Mouse (Mus musculus): ENCODE measurements at regions not wholly inside any gene's neighbourhood (a gene's known extent, or its start where the extent isn't known, plus 50 kb on each side); places are given as distances from the start of the nearest gene placed in this dataset.

DNA sequence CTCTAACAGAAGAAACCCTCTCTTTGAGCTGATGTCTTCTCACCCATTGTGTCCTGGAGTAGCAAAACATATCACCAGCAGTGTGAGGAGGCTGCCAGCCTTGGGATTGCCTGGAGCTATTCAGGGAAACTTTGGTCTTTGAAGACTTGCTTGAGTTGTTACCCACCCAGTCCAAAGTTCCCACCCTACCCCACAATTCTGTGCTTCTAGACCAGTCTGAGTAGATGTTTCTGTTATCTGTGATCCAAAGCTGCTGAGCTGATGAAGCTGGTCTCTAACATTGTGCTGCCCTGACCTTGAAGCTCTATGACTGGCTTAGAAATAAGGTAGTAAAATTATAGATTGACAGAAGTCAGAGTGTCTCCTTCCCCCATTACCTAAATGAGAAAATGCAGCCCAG is 443.8 kb upstream of the Kdm8 start:
- DNase-seq (ENCODE audit: low spot score in 2 of 2) = no peak

DNA sequence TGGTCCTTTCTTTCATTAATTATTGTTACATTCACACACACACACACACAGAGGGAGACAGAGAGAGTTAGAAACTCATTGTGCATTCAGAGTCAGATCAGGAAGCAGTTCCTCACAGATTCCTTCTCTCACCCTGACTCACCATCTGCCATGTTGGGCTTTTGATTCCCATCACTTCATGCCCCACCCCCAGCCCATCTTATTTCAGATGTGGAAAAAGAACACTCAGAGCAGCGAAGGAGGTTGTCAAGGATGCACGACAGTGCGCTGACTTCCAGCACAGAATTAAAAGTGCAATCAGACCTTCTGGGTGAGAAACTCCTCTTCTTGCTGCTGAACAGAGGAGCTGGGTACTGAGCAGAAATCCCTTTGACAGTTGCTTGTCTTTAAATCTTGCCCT is 438.8 kb upstream of the Kdm8 start:
- peak; percentile 35 to 44 for DNase-seq (ENCODE audit: low spot score in 2 of 2)

DNA sequence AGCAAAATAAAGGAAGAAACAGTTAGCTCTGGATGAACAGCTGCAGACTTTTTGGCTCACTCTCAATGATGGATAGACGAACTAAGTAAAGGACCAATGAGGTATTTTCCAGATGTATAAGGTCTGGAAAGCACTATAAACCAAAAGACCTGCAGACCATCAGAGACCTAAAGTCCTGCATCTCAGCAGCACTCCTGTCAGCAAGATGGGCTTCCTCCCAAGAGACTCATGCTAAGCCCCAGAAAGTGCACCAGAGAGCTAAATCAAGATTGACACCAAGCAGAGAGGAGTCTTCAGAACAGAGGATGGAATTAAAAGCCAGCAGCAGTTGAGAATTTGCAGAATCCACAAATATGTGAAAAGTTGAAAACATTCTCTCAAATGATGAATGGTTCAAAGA is 425.2 kb upstream of the Kdm8 start:
- no peak for DNase-seq (ENCODE audit: low spot score in 2 of 2)

DNA sequence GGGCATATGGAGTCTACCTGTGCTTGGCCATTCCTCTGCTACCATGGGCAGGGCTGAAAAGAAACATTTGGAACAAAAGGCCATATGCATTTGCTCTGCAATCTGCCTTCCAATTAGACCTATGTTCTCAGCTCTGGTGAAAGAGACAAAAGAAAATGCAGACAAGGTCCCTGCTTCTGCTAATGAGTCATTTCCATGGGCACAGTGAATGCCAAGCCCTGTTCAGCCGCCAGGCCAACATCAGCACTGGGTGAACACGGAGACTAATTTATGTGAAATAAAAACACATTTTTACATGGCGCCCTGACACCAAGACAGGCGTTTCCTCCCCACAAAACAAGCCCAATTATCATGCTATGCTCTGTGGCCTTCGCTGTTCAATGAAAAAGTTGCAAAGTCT is 419.5 kb upstream of the Kdm8 start:
- no peak for DNase-seq (ENCODE audit: low spot score in 2 of 2)

DNA sequence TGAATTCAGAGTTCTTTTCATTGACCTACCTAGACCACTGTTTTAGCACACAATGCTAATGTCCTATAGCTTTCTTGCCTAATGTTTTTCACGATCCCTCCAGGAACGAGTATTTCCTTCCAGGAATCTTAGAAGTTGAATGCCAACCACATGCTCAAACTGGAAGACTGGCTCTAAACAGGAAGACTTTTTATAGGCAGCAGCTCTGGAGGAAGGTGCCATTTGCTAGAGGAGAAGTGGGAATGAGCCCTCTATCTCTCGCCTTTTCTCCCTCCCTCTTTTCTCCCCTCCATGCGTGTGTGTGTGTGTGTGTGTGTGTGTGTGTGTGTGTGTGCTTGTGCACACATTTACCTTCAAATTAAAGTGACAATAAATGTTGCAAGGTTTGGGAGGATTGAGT is 410.7 kb upstream of the Kdm8 start:
- DNase-seq (ENCODE audit: low spot score in 2 of 2) = no peak

DNA sequence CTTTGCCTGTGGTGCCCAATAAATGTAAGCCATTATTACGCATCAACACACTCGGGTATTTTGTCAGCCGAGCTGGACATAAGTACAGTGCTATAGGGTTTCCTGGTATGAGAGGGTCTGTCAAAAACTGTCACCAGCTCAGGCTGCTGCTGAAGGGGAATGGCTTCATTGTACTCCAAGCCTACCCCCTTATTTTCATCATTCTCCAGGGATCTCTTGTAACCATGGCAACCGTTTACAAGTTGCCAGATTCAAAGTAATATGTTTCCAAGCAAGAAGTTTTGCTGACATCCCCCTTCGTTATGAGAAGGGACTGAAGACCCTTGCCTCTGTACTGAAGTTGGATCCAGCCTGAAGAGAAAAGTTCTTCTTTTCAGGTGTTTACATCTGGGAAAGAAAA is 410.3 kb upstream of the Kdm8 start:
- DNase-seq (ENCODE audit: low spot score in 2 of 2) = no peak

DNA sequence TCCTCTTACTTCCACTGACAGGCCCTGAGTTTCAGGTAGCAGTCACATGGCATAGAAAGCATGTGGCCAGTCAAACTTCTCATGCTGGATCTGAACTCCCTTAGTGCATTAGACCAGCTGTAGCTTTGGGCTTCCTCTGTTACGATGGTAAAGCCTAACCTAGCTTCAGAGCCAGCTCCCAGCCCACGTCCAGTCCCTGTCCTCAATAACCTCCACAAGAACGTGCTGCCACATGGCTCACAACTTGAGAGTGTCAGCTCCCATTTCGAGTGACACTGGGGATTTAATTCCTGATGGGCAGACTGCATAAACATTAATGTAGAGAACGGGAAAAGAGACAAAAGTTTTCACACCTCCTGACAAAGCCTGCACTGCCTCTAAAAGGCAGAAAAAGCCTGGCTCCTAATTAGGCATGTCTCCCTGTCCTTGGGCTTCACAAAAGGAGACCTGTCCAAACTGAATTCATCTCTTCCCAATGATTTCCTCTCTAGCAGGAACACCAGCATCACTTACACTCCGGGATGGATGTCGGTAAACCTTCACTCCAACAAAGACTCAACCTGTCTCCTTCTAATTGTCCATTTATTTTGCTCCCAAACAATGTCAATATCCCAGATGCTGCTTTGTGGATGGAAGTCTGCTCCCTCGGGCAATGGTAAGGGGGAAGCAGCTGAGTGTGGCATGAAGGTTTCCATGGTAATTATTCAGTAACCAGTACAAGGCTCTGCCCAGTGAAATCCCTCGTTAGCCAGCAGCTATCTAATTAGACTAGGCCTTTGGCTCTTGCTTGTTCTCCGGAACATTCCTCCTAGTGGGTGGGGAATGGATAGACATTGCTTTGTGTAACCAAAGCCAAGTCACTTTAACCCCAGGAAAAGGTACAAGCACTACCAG is 408.1 kb upstream of the Kdm8 start:
- no peak for DNase-seq (ENCODE audit: low spot score in 2 of 2)

DNA sequence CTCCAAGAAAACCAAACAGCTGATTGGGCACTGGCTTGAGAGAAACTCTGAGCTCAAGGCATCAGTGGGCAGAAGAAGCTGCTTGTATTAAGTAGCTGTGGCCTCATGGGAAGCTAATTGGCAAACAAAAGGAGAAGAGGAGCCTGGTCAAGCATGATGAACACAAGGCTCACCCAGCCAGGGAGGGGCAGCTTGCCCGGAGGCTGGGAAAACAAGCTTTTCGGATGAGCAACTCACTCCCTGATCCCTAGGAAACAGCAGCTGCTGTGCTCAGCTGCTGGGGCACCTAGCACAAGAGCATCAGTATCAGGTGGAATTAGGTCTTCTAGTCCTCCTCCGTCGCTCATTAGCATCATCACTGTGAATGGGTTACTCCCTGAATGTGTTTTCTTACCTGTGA is 405.6 kb upstream of the Kdm8 start:
- DNase-seq (ENCODE audit: low spot score in 2 of 2) = no peak

DNA sequence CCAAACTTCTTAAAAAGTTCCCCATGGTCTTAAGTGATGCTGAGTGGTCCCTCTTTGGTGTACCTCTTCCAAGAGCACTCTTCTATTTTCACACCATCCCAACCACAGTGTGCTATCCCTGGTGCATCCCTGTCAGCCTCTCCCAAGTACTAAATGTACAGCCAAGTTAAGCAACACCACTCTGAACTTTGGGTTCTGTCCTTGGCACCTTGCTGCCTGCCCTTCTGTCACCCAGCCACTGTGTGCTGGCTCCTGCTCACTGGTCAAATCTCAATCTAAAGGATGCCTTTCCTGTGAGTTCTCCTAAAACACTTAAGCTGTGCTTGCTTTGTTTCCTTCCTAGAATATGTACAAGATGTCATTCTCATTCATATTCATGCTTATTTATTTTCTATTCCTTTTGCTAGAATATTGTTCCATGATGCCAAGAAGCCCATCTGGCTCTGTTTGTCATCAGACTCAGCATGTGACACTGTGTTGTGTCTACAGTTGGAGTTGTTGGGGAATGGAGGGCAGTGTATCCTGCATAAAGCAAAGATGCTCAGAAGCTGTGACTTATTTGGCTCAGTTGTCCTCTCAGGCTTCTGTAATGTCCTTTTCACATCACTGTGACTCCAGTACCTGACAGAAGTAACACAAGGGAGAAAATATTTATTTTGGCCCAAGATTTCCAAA is 388.4 kb upstream of the Kdm8 start:
- no peak for DNase-seq (ENCODE audit: low spot score in 2 of 2)

DNA sequence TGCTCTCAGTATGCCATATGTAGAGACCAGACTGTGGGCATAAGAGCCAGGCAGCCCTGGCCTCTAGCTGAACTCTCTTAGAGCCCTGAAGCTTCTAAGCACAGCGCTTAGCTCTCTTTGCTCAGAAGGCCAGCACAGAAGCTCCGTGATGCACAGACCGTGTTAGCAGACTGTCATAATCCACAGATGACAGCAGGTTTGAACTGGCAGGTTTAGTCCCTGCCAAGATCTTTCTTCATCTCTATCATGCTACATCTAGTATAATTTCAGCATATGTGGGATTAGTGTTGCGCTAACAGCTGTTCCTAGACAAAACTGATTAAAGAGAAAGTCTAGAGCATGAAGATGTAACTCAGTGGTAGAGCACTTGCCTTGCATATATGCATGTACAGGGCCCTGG is 342.0 kb upstream of the Kdm8 start:
- no peak for DNase-seq (ENCODE audit: low spot score in 2 of 2)

DNA sequence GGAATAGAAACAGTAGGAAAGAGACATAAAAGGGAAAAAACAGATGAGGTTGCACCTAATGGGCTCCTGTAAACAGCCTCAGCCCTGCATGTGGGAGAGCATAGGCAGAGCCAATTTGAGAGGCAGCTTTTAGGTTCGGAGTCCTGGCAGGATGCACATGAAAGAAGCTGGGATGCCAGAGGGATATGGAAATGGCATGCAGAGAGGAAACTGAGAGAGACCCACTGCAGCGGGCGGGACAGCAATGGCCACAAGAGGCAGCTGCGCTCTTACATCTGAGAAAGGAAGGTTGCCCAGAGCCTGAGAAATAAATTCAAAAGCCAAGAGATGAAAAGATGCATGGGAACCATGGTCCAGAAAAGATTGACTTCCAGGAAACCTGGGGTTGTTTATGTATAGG is 340.5 kb upstream of the Kdm8 start:
- DNase-seq (ENCODE audit: low spot score in 2 of 2) = no peak

DNA sequence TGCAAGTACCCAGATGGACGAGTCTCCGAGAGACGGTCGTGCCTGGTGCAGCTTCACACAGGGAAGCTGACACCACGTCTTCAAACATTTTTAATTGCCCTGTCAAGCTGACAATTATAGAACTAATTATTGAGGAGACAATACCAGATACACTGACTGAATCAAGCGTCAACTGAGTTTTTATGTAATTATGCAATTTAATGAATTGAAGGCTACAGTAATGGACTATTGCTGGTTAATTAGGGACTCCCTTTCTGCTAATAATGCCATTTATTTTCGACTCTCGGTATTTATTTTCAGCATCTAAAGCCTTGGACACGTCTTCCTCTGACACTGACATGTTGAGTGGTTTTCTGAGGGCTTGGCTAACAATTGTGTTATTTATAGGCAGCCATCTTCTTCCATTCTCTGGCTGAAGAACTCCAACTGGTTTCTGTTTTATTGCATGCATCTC is 331.6 kb upstream of the Kdm8 start:
- DNase-seq (ENCODE audit: low spot score in 2 of 2) = no peak

DNA sequence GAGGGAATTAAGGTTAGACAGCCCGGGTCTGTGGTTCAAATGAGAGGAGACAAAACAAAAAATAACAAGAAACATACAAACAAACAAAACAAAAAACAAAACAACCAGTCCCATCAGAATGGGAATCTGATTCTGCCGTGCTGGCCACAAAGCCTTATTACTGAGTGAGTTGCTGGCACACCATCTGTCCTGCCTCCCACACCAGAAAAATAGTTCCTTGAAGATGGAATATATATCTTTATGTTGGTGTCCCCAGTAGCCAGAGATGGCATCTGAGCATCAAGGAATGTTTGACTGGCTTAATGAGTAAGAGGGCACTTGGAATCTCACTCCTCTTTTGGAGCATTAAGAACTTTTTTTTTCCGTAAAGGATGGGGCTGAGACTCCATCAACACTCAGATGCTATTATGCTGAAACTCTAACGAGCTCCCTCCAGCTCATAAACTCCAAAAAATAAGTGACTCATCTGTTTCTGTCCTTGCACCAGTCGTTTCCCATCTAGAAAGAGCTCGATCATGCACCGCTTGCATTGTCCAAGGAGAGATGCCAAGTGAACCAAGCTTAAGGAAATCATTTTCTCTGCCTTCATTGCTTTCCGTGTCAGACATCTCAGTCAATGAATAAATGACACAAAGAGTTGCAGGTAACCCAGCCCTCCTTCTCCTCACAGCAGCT is 329.0 kb upstream of the Kdm8 start:
- peak; percentile 30 to 48 for DNase-seq (ENCODE audit: low spot score in 2 of 2)

DNA sequence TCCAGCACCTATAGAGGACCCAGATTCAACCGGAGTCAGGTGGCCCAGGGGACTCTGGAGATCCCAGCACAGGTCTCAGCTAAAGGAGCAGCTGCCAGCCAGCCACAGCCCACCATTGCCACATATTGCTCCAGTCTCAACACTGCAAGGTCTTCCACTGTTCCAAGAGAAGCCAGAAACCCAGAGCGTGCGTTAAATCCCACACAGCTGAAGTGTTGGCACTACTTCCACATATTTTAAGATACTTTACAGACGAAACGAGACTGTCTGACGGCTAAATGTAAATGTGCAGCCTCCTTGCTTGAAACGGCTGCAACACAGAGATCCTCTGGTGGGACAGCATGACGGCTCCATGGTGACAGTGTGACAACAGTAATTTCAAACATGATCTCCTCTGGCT is 327.3 kb upstream of the Kdm8 start:
- DNase-seq (ENCODE audit: low spot score in 2 of 2) = peak; percentile 5 to 43

DNA sequence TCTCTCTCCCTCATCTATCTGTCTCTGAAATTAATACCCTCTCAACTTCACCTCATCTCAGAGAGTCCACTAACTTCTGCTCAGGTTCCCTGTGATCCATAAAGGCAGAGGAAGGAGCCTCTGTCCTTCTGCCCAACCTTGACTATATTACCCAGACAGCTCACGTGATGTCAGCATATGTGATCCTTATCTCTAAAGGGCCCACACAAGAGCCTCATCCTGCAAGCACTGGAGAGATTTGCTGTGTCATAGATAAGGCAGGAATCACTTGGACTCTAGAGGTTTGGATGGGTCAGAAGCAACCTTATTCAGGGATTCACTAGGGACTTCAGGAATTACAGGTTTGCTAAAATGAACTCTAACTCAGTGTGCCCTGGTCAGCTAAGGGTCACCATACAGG is 315.3 kb upstream of the Kdm8 start:
- no peak for DNase-seq (ENCODE audit: low spot score in 2 of 2)

DNA sequence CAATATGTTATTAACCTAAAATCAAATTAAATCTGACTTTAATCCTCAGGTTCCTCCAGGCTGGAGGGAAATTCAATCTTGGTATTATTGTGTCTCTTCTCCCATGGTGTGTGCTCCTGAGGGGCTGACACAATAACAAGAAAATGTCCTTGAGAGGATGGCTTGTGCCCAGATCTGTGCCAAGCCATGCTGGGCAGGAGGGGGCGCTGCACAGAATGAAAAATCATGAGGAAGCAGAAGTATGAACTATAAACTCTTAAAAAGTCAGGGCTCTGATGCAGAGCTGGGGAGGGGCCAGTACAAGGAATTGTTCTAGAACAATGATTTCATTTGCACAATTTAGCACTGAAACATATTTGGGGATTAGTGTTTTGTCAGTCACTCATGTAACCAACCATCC is 312.5 kb upstream of the Kdm8 start:
- DNase-seq (ENCODE audit: low spot score in 2 of 2) = no peak

DNA sequence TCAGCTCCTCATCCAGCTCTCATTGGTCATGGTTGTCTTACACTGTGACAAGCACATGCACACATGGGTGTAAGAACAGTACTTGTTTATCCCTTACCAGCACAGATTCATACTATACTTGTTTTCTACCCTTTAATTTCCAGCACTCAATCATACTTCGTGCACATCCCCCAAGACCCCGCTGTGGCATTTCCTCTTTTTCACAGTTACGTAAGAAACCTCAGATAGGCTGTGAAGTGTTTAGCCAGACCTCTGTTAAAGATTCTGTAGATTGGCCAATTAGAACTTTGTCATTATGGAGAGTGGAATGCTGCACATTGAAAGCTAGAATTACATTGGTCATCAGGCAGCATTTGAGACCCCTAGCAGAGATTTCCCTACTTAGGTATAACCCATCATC is 305.9 kb upstream of the Kdm8 start:
- no peak for DNase-seq (ENCODE audit: low spot score in 2 of 2)

DNA sequence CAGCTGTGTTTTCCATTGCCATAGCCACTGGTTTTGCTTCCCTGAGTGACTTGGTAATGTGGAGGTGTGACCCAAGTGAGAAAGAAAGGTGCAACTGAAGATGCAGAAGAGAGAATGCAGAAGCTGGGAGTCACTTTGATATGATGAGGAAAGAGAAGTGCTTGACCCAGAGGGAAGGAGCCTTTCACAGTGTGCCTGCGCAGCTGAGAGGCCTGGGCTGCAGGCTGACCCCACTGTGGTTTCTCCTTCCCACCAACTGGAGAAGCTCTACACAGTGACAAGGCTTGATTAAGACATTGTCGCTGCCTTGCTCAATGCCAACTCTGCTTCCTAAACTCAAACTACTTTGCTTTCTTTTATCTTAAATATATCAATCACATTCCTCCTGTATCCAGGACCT is 305.3 kb upstream of the Kdm8 start:
- DNase-seq (ENCODE audit: low spot score in 2 of 2) = no peak

DNA sequence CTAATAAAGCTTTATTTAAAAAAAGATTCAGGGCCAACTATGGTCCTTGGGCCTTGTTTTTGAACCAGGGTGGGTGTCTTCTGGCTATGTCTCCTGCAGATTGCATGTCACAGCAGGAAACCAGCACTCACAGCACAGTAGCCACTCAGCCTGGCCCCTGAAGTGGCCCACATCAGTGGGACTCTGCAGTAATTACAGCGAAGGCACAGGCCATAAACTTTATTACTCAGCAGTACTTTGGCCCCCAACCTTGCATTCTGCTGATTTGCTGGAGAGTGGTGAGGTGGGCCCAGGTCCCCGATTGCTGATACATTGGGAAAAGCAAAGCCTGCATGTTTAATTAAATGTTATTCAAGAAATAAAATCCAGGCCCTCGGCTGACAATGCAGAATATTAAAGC is 303.6 kb upstream of the Kdm8 start:
- no peak for DNase-seq (ENCODE audit: low spot score in 2 of 2)

DNA sequence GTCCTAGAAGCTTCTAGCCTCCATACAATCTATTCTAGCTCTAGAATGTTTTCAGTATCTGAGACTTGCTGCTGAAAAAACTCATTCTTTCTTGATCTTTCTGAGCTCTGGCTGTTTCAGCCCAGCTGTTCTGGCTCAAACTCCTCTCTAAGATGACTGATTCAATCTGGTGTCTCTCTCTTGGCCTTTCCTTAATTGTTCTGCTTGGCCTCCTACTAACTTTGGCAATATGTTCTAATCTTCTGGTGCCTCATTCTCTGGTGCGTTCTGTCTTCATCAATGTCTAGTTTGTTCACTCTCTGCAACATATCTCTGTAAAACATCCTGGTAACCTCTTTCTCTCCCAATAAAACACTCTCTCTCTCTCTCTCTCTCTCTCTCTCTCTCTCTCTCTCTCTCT is 302.6 kb upstream of the Kdm8 start:
- DNase-seq (ENCODE audit: low spot score in 2 of 2) = no peak

DNA sequence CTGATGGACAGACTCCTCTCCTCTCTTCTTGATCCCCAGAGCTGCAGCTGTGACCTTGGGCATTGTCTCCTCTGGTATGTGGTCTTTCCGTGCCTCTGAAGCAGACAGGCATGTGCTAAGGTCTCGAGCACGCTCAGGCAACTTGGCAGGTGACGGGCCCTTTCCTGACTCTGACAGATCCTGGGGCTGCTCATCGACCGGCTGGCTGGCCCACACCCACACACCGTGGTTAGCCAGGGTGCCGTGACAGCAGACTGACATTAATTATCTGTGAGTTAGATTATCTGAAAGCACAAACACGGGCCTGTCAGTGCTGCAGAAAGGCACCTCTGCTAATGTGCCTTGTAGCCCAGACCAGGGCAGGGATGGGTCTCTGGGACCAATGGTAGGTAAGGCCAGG is 298.5 kb upstream of the Kdm8 start:
- DNase-seq (ENCODE audit: low spot score in 2 of 2) = no peak

DNA sequence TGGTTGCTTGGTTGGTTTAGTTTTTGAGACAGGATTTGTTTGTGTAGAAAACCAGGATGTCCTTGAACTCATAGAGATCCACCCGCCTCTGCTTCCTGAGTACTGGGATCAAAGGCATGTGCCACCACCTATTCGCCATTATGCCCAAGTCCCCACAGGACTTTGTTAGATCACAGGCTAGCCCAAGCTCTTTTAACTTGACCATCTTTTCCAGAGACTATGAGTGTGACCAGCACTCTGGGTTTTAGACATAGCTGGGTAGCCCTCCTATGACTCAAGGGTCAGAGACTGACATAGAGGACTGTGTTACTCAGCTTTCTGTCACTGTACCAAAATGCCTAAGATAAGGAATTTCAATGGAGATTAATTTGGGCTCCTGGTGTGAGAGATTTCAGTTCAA is 295.3 kb upstream of the Kdm8 start:
- DNase-seq (ENCODE audit: low spot score in 2 of 2) = no peak

All from left cerebral cortex, adult 18-20 months (tissue).